Mouse (Mus musculus) stomach, postnatal 0 days (tissue): ENCODE results near the gene Rcor2.

Experiments used
- CTCF ChIP-seq: IDR thresholded peaks from 2 replicates; pipeline ENCODE4 v1.5.1; 2016; ENCODE audit warnings: antibody characterized with exemption, low read depth, mild to moderate bottlenecking, moderate library complexity
- EP300 ChIP-seq: optimal IDR thresholded peaks from 2 replicates; pipeline ENCODE3; 2016; ENCODE audit warnings: antibody characterized with exemption

- TF ChIP-seq CTCF = no peak
- no peak for TF ChIP-seq EP300
Observed at GRCm38 (mm10) chr19:7288288-7288687, 21.2 kb downstream of the Rcor2 start.
